Mouse (Mus musculus) lung, adult 18-20 months (tissue): ENCODE data around the gene Pold3.
"Not testable (repeated sequence)": the region's sequence is repeated elsewhere in the genome, so short reads cannot be mapped to it uniquely, and the experiment has no call there.

Experiments
- DNase-seq, 2 experiments: peaks; one replicate each; pipeline ENCODE4 v3.0.0; 2022; ENCODE audit warnings: mixed read lengths in 2 of 2

Gene Pold3

GRCm38 (mm10) chr7:100108341-100108740 is 13.0 kb downstream of the Pold3 start:
- no peak for DNase-seq

- DNase-seq = no peak
Observed at GRCm38 (mm10) chr7:100104677-100105076, 16.7 kb downstream of the Pold3 start.

- DNase-seq = no peak
Observed at GRCm38 (mm10) chr7:100100031-100100595, 21.3 kb downstream of the Pold3 start.

GRCm38 (mm10) chr7:100086891-100087290 is 34.5 kb downstream of the Pold3 start:
- no peak for DNase-seq

GRCm38 (mm10) chr7:100086159-100086755 is 35.1 kb downstream of the Pold3 start:
- DNase-seq = no peak

GRCm38 (mm10) chr7:100083812-100084211 is 37.6 kb downstream of the Pold3 start:
- no peak for DNase-seq

- DNase-seq = no peak
Observed at GRCm38 (mm10) chr7:100082836-100083235, 38.5 kb downstream of the Pold3 start.

- DNase-seq = no peak
Observed at GRCm38 (mm10) chr7:100080087-100080781, 41.1 kb downstream of the Pold3 start.

GRCm38 (mm10) chr7:100077071-100077470 is 44.3 kb downstream of the Pold3 start:
- DNase-seq = no peak

GRCm38 (mm10) chr7:100076296-100076695 is 45.1 kb downstream of the Pold3 start:
- DNase-seq = no peak

- DNase-seq = peak; percentile 9 to 36
Observed at GRCm38 (mm10) chr7:100073959-100074358, 47.4 kb downstream of the Pold3 start.

GRCm38 (mm10) chr7:100052991-100053390 is 68.4 kb downstream of the Pold3 start:
- not testable (repeated sequence) for DNase-seq

- no peak for DNase-seq
Observed at GRCm38 (mm10) chr7:100051904-100052303, 69.5 kb downstream of the Pold3 start.

- DNase-seq = no peak
Observed at GRCm38 (mm10) chr7:100046486-100046885, 74.9 kb downstream of the Pold3 start.

GRCm38 (mm10) chr7:100043605-100044031 is 77.7 kb downstream of the Pold3 start:
- DNase-seq = peak; percentile 14 to 26

- DNase-seq = no peak
Observed at GRCm38 (mm10) chr7:100043096-100043495, 78.3 kb downstream of the Pold3 start.

GRCm38 (mm10) chr7:100042120-100042519 is 79.2 kb downstream of the Pold3 start:
- DNase-seq = no peak

GRCm38 (mm10) chr7:100036495-100036894 is 84.9 kb downstream of the Pold3 start:
- DNase-seq = no peak

- DNase-seq = no peak
Observed at GRCm38 (mm10) chr7:100036050-100036449, 85.3 kb downstream of the Pold3 start.

GRCm38 (mm10) chr7:100034815-100035463 is 86.4 kb downstream of the Pold3 start:
- DNase-seq = no peak

GRCm38 (mm10) chr7:100033672-100034071 is 87.7 kb downstream of the Pold3 start:
- DNase-seq = peak; percentile 43 to 48
